Mouse (Mus musculus) gastrocnemius, adult 18-20 months (tissue): ENCODE data around the gene Rhox4a. TPM values are rescaled to one million over a fixed set of nuclear protein-coding genes. Genes with fewer than 3 reads are reported as not detected.
"Not testable (repeated sequence)": the region's sequence is repeated elsewhere in the genome, so short reads cannot be mapped to it uniquely, and the experiment has no call there.

Experiments
- DNase-seq: peaks from one replicate; pipeline ENCODE4 v3.0.0; 2021; ENCODE audit warnings: low spot score
- long read RNA-seq, 2 experiments: library from polyadenylated mRNA; stranded (forward); transcript quantifications; one replicate each; pipeline ENCODE4 v2.0.0; 2021
- total RNA-seq, 2 experiments: library from RNA; stranded (reverse); gene quantifications; 2 replicates each; pipeline ENCODE4 v1.2.3; 2021

Gene Rhox4a
- not detected for total RNA-seq
- long read RNA-seq, experiment 1, result 0 reads
- long read RNA-seq, experiment 2, result 0 reads

- DNase-seq, result not testable (repeated sequence)
Measured at GRCm38 (mm10) chrX:37265038-37265437, at the start of gene Rhox4a. Rhox4a (plus strand) TSS chrX:37265338.

- not testable (repeated sequence) for DNase-seq
Measured at GRCm38 (mm10) chrX:37222158-37222557, 43.0 kb upstream of the Rhox4a start, which contains the start of gene Rhox1. Rhox1 (minus strand) TSS chrX:37222258.

GRCm38 (mm10) chrX:37244676-37245075, 20.5 kb upstream of the Rhox4a start, which contains the start of gene Rhox2a:
Rhox2a (plus strand) TSS chrX:37244976.
- not testable (repeated sequence) for DNase-seq

GRCm38 (mm10) chrX:37249619-37250018, 15.5 kb upstream of the Rhox4a start, which contains the start of gene Rhox3a:
Rhox3a (plus strand) TSS chrX:37249919.
- DNase-seq, result not testable (repeated sequence)

Other genes with a start within 250 kb of the Rhox4a start
- gene Sowahd, start 216.5 kb upstream of the Rhox4a start, total RNA-seq, result not detected
- gene Rpl39, start 179.9 kb upstream of the Rhox4a start, total RNA-seq, result 100 to 1,000 TPM; 244 to 264 TPM
- 10 to 100 TPM in 1 of 2 experiments, 1 to 10 TPM in 1; 9.7 to 10.5 TPM for gene Upf3b, start 155.0 kb upstream of the Rhox4a start, total RNA-seq
- gene Nkap, start 138.5 kb upstream of the Rhox4a start, total RNA-seq, result 1 to 10 TPM; 8.6 TPM
- gene Akap14, start 96.5 kb upstream of the Rhox4a start, total RNA-seq, result not detected
- gene Ndufa1, start 74.2 kb upstream of the Rhox4a start, total RNA-seq, result 100 to 1,000 TPM; 378 to 379 TPM
- 1 to 10 TPM; 2.2 to 2.4 TPM for gene Rnf113a1, start 74.1 kb upstream of the Rhox4a start, total RNA-seq
- gene Gm9, start 54.3 kb upstream of the Rhox4a start, total RNA-seq, result not detected
- not detected for gene Rhox1, start 43.1 kb upstream of the Rhox4a start, total RNA-seq
- not detected for gene Rhox2a, start 20.4 kb upstream of the Rhox4a start, total RNA-seq
- gene Rhox3a, start 15.4 kb upstream of the Rhox4a start, total RNA-seq, result not detected
- gene Rhox3a2, start 114.7 kb downstream of the Rhox4a start, total RNA-seq, result not detected
- not detected for gene Rhox4a2, start 125.5 kb downstream of the Rhox4a start, total RNA-seq
- gene Rhox2b, start 146.7 kb downstream of the Rhox4a start, total RNA-seq, result not detected
- gene Rhox4b, start 167.2 kb downstream of the Rhox4a start, total RNA-seq, result not detected
- not detected for gene Rhox2c, start 188.3 kb downstream of the Rhox4a start, total RNA-seq
- not detected for gene Rhox3c, start 193.2 kb downstream of the Rhox4a start, total RNA-seq
- not detected for gene Rhox4c, start 215.0 kb downstream of the Rhox4a start, total RNA-seq
- not detected for gene Rhox2d, start 228.1 kb downstream of the Rhox4a start, total RNA-seq
- not detected for gene Rhox4d, start 249.0 kb downstream of the Rhox4a start, total RNA-seq